Mouse (Mus musculus) liver, embryonic 14.5 days (tissue): ENCODE measurements at regions not wholly inside any gene's neighbourhood (a gene's known extent, or its start where the extent isn't known, plus 50 kb on each side); places are given as distances from the start of the nearest gene placed in this dataset.
"Not testable (repeated sequence)": the region's sequence is repeated elsewhere in the genome, so short reads cannot be mapped to it uniquely, and the experiment has no call there.

Experiments used
- CTCF ChIP-seq: IDR thresholded peaks from 2 replicates; pipeline ENCODE4 v1.5.1; 2016; ENCODE audit warnings: antibody characterized with exemption, low read depth, control low read depth
- EP300 ChIP-seq: IDR thresholded peaks from 2 replicates; pipeline ENCODE4 v1.6.1; 2016; ENCODE audit warnings: antibody characterized with exemption, low read depth

DNA sequence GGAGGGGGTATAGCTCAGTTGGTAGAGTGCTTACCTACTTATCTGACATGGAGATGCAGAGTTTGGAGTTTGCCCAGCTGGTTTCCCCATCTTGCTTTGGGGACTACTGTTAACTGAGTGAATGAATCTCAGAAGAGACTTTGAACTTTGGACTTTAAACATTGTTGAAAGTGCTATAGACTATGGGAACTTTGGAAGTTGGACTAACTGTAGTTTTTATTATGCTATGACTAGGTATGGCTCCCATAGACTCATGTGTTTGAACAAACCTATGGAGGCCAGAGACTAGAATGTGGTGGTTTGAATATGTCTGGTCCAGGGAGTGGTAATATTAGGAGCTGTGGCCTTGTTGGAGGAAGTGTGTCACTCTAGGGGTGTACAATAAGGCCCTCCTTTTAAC, 84.8 kb upstream of the Mad2l1 start:
- TF ChIP-seq CTCF, EP300: not testable (repeated sequence)
